Comparison of ENCODE assay signal across 6 mouse cellular contexts in the genomic region with DNA sequence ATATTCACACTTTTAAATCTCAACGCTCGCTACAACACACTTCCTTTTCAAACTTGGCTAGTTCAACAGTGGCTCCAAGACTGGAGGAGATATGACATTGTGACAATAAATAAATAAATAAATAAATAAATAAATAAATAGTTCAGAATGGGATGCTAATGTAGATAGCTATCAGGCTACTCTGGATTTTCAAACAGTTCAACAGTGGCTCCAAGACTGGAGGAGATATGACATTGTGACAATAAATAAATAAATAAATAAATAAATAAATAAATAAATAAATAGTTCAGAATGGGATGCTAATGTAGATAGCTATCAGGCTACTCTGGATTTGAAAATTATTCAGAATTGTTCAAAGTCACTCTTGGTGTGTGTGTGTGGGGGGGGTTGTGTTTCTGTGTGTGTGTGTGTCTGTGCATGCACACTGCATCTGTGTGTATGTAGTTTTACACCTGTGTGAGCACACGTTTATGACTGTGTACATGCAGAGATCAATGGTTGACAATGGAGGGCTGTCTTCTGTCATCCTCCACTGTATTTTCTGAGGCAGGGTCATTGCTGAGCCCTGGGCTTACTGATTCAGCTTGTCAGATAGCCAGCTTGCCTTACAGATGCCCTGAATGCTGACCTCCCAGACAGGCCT.
A peak's percentile ranks its signal among the peaks of the same experiment; 100 is the strongest.
DNase-seq lines count a peak whose midpoint lies in the region; ATAC-seq and TF ChIP-seq lines count a peak whose summit lies in the region.
"Not testable (repeated sequence)": the region's sequence is repeated elsewhere in the genome, so short reads cannot be mapped to it uniquely, and the experiment has no call there.

No protein-coding gene starts in this region.

- not testable (repeated sequence) for H3K4me2 ChIP-seq in forebrain, embryonic 12.5 days; hindbrain, embryonic 15.5 days; lung, embryonic 14.5 days; midbrain, embryonic 11.5 days; midbrain, embryonic 15.5 days
- H3K4me2 ChIP-seq in forebrain, embryonic 16.5 days (ENCODE audit: low read length), result peak overlapping the region; percentile 31; the same call in 1 of the 2 replicates

- H3K9me3 ChIP-seq in forebrain, embryonic 12.5 days; forebrain, embryonic 16.5 days (ENCODE audit: control insufficient read depth, low read length); hindbrain, embryonic 15.5 days; lung, embryonic 14.5 days (ENCODE audit: low read depth, low read length); midbrain, embryonic 11.5 days (ENCODE audit: control insufficient read depth, low read length); midbrain, embryonic 15.5 days: not testable (repeated sequence)

- peak; percentile 14; the same call in 1 of the 2 replicates for ATAC-seq in forebrain, embryonic 12.5 days (ENCODE audit: low FRiP score)
- not testable (repeated sequence) for ATAC-seq in forebrain, embryonic 16.5 days; lung, embryonic 14.5 days (ENCODE audit: insufficient read depth)
- peak; percentile 56 for ATAC-seq in hindbrain, embryonic 15.5 days (ENCODE audit: low FRiP score, low read depth)
- peak; percentile 30; the same call in 1 of the 2 replicates for ATAC-seq in midbrain, embryonic 11.5 days (ENCODE audit: low FRiP score)
- peak; percentile 48 for ATAC-seq in midbrain, embryonic 15.5 days (replicated peaks)

- TF ChIP-seq CTCF in lung, embryonic 14.5 days (IDR thresholded peaks at IDR 0.05; ENCODE audit: low read depth), result not testable (repeated sequence)

- not testable (repeated sequence) for H3K27ac ChIP-seq in forebrain, embryonic 12.5 days; forebrain, embryonic 16.5 days (ENCODE audit: low read length); hindbrain, embryonic 15.5 days (replicated peaks); midbrain, embryonic 11.5 days (ENCODE audit: low read depth, low read length); midbrain, embryonic 15.5 days
- H3K27ac ChIP-seq in lung, embryonic 14.5 days (ENCODE audit: low read depth), result 0 out of 2 replicates have a peak overlapping the region, but pooled peaks have one; percentile 12

- peaks cover 18% of the 10 kb centered on the region; the same call in 1 of the 2 replicates for H3K27me3 ChIP-seq in forebrain, embryonic 12.5 days
- H3K27me3 ChIP-seq in forebrain, embryonic 16.5 days (replicated peaks; ENCODE audit: control insufficient read depth, insufficient read depth, low read length); hindbrain, embryonic 15.5 days; lung, embryonic 14.5 days (ENCODE audit: insufficient read depth, low read length); midbrain, embryonic 11.5 days (ENCODE audit: control insufficient read depth, insufficient read depth, low read length); midbrain, embryonic 15.5 days (replicated peaks): not testable (repeated sequence)

- H3K4me3 ChIP-seq in forebrain, embryonic 12.5 days (replicated peaks); forebrain, embryonic 16.5 days (replicated peaks; ENCODE audit: low read length); hindbrain, embryonic 15.5 days; lung, embryonic 14.5 days (ENCODE audit: low read depth, low read length); midbrain, embryonic 11.5 days (ENCODE audit: low read depth, low read length); midbrain, embryonic 15.5 days: not testable (repeated sequence)

- H3K4me1 ChIP-seq in forebrain, embryonic 12.5 days, result peaks cover 16% of the 10 kb centered on the region
- peaks cover 22% of the 10 kb centered on the region for H3K4me1 ChIP-seq in forebrain, embryonic 16.5 days (replicated peaks; ENCODE audit: control insufficient read depth, insufficient read depth, low read length)
- not testable (repeated sequence) for H3K4me1 ChIP-seq in hindbrain, embryonic 15.5 days (replicated peaks)
- peaks cover 11% of the 10 kb centered on the region for H3K4me1 ChIP-seq in lung, embryonic 14.5 days (ENCODE audit: insufficient read depth)
- peaks cover 13% of the 10 kb centered on the region; the same call in 1 of the 2 replicates for H3K4me1 ChIP-seq in midbrain, embryonic 11.5 days (ENCODE audit: control insufficient read depth, insufficient read depth, low read length)
- peaks cover 14% of the 10 kb centered on the region for H3K4me1 ChIP-seq in midbrain, embryonic 15.5 days

- H3K36me3 ChIP-seq in forebrain, embryonic 12.5 days (replicated peaks); forebrain, embryonic 16.5 days (ENCODE audit: control insufficient read depth, insufficient read depth); hindbrain, embryonic 15.5 days; lung, embryonic 14.5 days (ENCODE audit: insufficient read depth); midbrain, embryonic 11.5 days (ENCODE audit: control insufficient read depth, insufficient read depth, low read length); midbrain, embryonic 15.5 days (replicated peaks): not testable (repeated sequence)

- DNase-seq in lung, embryonic 14.5 days, result not testable (repeated sequence)
- peak; percentile 83 for DNase-seq in midbrain, embryonic 11.5 days (ENCODE audit: low spot score, missing footprints)

- WGBS in forebrain, embryonic 12.5 days, result 53% methylated on average over 3 of the region's 3 CpGs
- WGBS in forebrain, embryonic 16.5 days, result 31% methylated on average over 3 of the region's 3 CpGs
- 64% methylated on average over 3 of the region's 3 CpGs for WGBS in hindbrain, embryonic 15.5 days
- WGBS in lung, embryonic 14.5 days, result 38% methylated on average over 3 of the region's 3 CpGs
- WGBS in midbrain, embryonic 11.5 days, result 38% methylated on average over 3 of the region's 3 CpGs
- 40% methylated on average over 3 of the region's 3 CpGs for WGBS in midbrain, embryonic 15.5 days

- not testable (repeated sequence) for H3K9ac ChIP-seq in forebrain, embryonic 12.5 days; forebrain, embryonic 16.5 days (replicated peaks; ENCODE audit: low read depth, low read length); hindbrain, embryonic 15.5 days; lung, embryonic 14.5 days; midbrain, embryonic 11.5 days (ENCODE audit: low read length); midbrain, embryonic 15.5 days
